Mouse (Mus musculus) lung, embryonic 15.5 days (tissue): ENCODE measurements around the gene Grm1. TPM values are rescaled to one million over a fixed set of nuclear protein-coding genes. Genes with fewer than 3 reads are reported as not detected.

Experiments
- ATAC-seq: fragments of 200-750 bp; cut with Nextera tagmentation; 2 replicates; pipeline ENCODE4 v1.8.0; 2017; ENCODE audit warnings: moderate number of reproducible peaks, borderline replicate concordance; ENCODE audit not compliant: low FRiP score, low TSS enrichment; ENCODE audit errors: extremely low read depth
- H3K27ac ChIP-seq: fragments of 300-500 bp; sonication (generic); 2 replicates; pipeline ENCODE4 v1.5.1; 2015; ENCODE audit warnings: moderate library complexity, mild to moderate bottlenecking, inconsistent platforms
- H3K27me3 ChIP-seq: fragments of 300-500 bp; sonication (generic); 2 replicates; pipeline ENCODE4 v1.6.1; 2015; ENCODE audit warnings: inconsistent platforms
- H3K36me3 ChIP-seq: fragments of 300-500 bp; sonication (generic); 2 replicates; pipeline ENCODE4 v1.6.1; 2015; ENCODE audit warnings: inconsistent platforms
- H3K4me1 ChIP-seq: fragments of 300-500 bp; sonication (generic); 2 replicates; pipeline ENCODE4 v1.6.1; 2015; ENCODE audit warnings: inconsistent platforms
- H3K4me2 ChIP-seq: fragments of 300-500 bp; sonication (generic); 2 replicates; pipeline ENCODE4 v1.6.1; 2015; ENCODE audit warnings: inconsistent platforms, mild to moderate bottlenecking, moderate library complexity
- H3K4me3 ChIP-seq: fragments of 300-500 bp; sonication (generic); 2 replicates; pipeline ENCODE4 v1.5.1; 2015; ENCODE audit warnings: mild to moderate bottlenecking, inconsistent platforms
- H3K9ac ChIP-seq: fragments of 300-500 bp; sonication (generic); 2 replicates; pipeline ENCODE4 v1.6.1; 2015; ENCODE audit warnings: inconsistent platforms
- H3K9me3 ChIP-seq: fragments of 300-500 bp; sonication (generic); 2 replicates; pipeline ENCODE4 v1.6.1; 2016; ENCODE audit warnings: inconsistent platforms
- WGBS: fragments of 180-500 bp; shearing (Covaris S2); methylation state at CpG from one replicate; pipeline ENCODE4 v1.1.7; 2015; 5-methylcytosine and 5-hydroxymethylcytosine counted together
- polyA plus RNA-seq: library from polyadenylated mRNA; unstranded; fragments of >200 nt; fragmentation: Nextera tagmentation; extraction: Ambion mirVana; gene quantifications from 2 replicates; pipeline ENCODE4 v1.2.1, GENCODE M21; 2015

Gene Grm1
- polyA plus RNA-seq, 1 experiment from 2014 or later, result not detected

GRCm38 (mm10) chr10:10866278-10866677 lies 215.9 kb downstream of the Grm1 start:
- H3K36me3 ChIP-seq, result no peaks in the 10 kb centered on the region
- no peaks in the 10 kb centered on the region for H3K27me3 ChIP-seq
- no peaks in the 10 kb centered on the region for H3K9me3 ChIP-seq
- H3K9ac ChIP-seq, result no peak overlapping the region
- 90% methylated on average over 2 of the region's 2 CpGs for WGBS
- ATAC-seq, result no peak
- no peaks in the 10 kb centered on the region for H3K4me1 ChIP-seq
- H3K4me3 ChIP-seq, result no peak overlapping the region
- H3K4me2 ChIP-seq, result no peak overlapping the region
- H3K27ac ChIP-seq, result no peak overlapping the region

GRCm38 (mm10) chr10:10864759-10865158 lies 217.4 kb downstream of the Grm1 start:
- 34% methylated on average over 5 of the region's 5 CpGs for WGBS
- ATAC-seq, result no peak

GRCm38 (mm10) chr10:10847376-10848286 lies 234.5 kb downstream of the Grm1 start:
- Histone ChIP-seq H3K9me3 (no peaks in the 10 kb centered on the region), H3K4me2 (no peak overlapping the region), H3K9ac (no peak overlapping the region), H3K4me3 (no peak overlapping the region), H3K4me1 (no peaks in the 10 kb centered on the region), H3K27me3 (no peaks in the 10 kb centered on the region), H3K27ac (no peak overlapping the region), H3K36me3 (no peaks in the 10 kb centered on the region)
- ATAC-seq, result no peak
- 67% methylated on average over 7 of the region's 7 CpGs for WGBS

More at GRCm38 (mm10) chr10:10864759-10865158, 217.4 kb downstream of the Grm1 start:
- Histone ChIP-seq H3K9me3 (no peaks in the 10 kb centered on the region), H3K36me3 (no peaks in the 10 kb centered on the region), H3K4me2 (no peak overlapping the region), H3K9ac (no peak overlapping the region), H3K27me3 (no peaks in the 10 kb centered on the region), H3K4me1 (no peaks in the 10 kb centered on the region), H3K27ac (no peak overlapping the region), H3K4me3 (no peak overlapping the region)

- Histone ChIP-seq H3K36me3 (no peaks in the 10 kb centered on the region), H3K4me3 (no peak overlapping the region), H3K9ac (no peak overlapping the region), H3K27ac (no peak overlapping the region), H3K4me1 (no peaks in the 10 kb centered on the region), H3K4me2 (no peak overlapping the region), H3K9me3 (no peaks in the 10 kb centered on the region), H3K27me3 (no peaks in the 10 kb centered on the region)
- WGBS, result 73% methylated on average over 5 of the region's 5 CpGs
- ATAC-seq, result no peak
Measured at GRCm38 (mm10) chr10:10845059-10845685, 237.0 kb downstream of the Grm1 start.

GRCm38 (mm10) chr10:10835406-10835805 lies 246.8 kb downstream of the Grm1 start:
- no peak overlapping the region for H3K4me3 ChIP-seq
- H3K36me3 ChIP-seq, result no peaks in the 10 kb centered on the region
- H3K9ac ChIP-seq, result no peak overlapping the region
- H3K4me2 ChIP-seq, result no peak overlapping the region
- H3K27ac ChIP-seq, result no peak overlapping the region
- ATAC-seq, result no peak
- H3K4me1 ChIP-seq, result no peaks in the 10 kb centered on the region
- H3K27me3 ChIP-seq, result no peaks in the 10 kb centered on the region
- no peaks in the 10 kb centered on the region for H3K9me3 ChIP-seq

- Histone ChIP-seq H3K4me2 (no peak overlapping the region), H3K4me1 (no peaks in the 10 kb centered on the region), H3K27ac (no peak overlapping the region), H3K27me3 (no peaks in the 10 kb centered on the region), H3K4me3 (no peak overlapping the region), H3K36me3 (no peaks in the 10 kb centered on the region), H3K9me3 (no peaks in the 10 kb centered on the region), H3K9ac (no peak overlapping the region)
- 64% methylated on average over 3 of the region's 3 CpGs for WGBS
- ATAC-seq, result no peak
Measured at GRCm38 (mm10) chr10:10834828-10835227, 247.3 kb downstream of the Grm1 start.

GRCm38 (mm10) chr10:10831141-10831540 lies 251.0 kb downstream of the Grm1 start:
- no peak overlapping the region for H3K9ac ChIP-seq
- H3K27ac ChIP-seq, result no peak overlapping the region
- H3K9me3 ChIP-seq, result no peaks in the 10 kb centered on the region
- no peak overlapping the region for H3K4me2 ChIP-seq
- WGBS, result 65% methylated on average over 1 of the region's 1 CpGs
- H3K27me3 ChIP-seq, result no peaks in the 10 kb centered on the region
- H3K36me3 ChIP-seq, result no peaks in the 10 kb centered on the region
- ATAC-seq, result no peak
- H3K4me1 ChIP-seq, result no peaks in the 10 kb centered on the region
- H3K4me3 ChIP-seq, result no peak overlapping the region

GRCm38 (mm10) chr10:10827308-10827707 lies 254.8 kb downstream of the Grm1 start:
- Histone ChIP-seq H3K36me3 (no peaks in the 10 kb centered on the region), H3K27ac (no peak overlapping the region), H3K27me3 (no peaks in the 10 kb centered on the region), H3K4me1 (no peaks in the 10 kb centered on the region), H3K4me3 (no peak overlapping the region), H3K9me3 (no peaks in the 10 kb centered on the region), H3K9ac (no peak overlapping the region), H3K4me2 (no peak overlapping the region)
- WGBS, result 61% methylated on average over 1 of the region's 1 CpGs
- ATAC-seq, result no peak

GRCm38 (mm10) chr10:10818061-10818460 lies 264.1 kb downstream of the Grm1 start:
- Histone ChIP-seq H3K4me3 (no peak overlapping the region), H3K27ac (no peak overlapping the region), H3K4me2 (no peak overlapping the region), H3K27me3 (no peaks in the 10 kb centered on the region), H3K4me1 (peaks cover 4% of the 10 kb centered on the region; the same call in 1 of the 2 replicates), H3K36me3 (no peaks in the 10 kb centered on the region), H3K9ac (no peak overlapping the region), H3K9me3 (no peaks in the 10 kb centered on the region)
- ATAC-seq, result no peak
- 65% methylated on average over 2 of the region's 2 CpGs for WGBS

GRCm38 (mm10) chr10:10814631-10815216 lies 267.4 kb downstream of the Grm1 start:
- Histone ChIP-seq H3K9ac (no peak overlapping the region), H3K4me1 (peaks cover 10% of the 10 kb centered on the region; the same call in 1 of the 2 replicates), H3K36me3 (no peaks in the 10 kb centered on the region), H3K27me3 (no peaks in the 10 kb centered on the region), H3K27ac (0 out of 2 replicates have a peak overlapping the region, but pooled peaks have one; percentile 47), H3K4me2 (no peak overlapping the region), H3K9me3 (no peaks in the 10 kb centered on the region), H3K4me3 (no peak overlapping the region)
- 31% methylated on average over 2 of the region's 2 CpGs for WGBS
- ATAC-seq, result peak; percentile 90

GRCm38 (mm10) chr10:10812750-10813711 lies 269.1 kb downstream of the Grm1 start:
- Histone ChIP-seq H3K4me2 (no peak overlapping the region), H3K27ac (peak overlapping the region; percentile 20; the same call in 1 of the 2 replicates), H3K9me3 (no peaks in the 10 kb centered on the region), H3K27me3 (no peaks in the 10 kb centered on the region), H3K36me3 (no peaks in the 10 kb centered on the region), H3K9ac (no peak overlapping the region), H3K4me1 (peaks cover 10% of the 10 kb centered on the region; the same call in 1 of the 2 replicates), H3K4me3 (no peak overlapping the region)
- 30% methylated on average over 5 of the region's 5 CpGs for WGBS
- ATAC-seq, result peak; percentile 60; the same call in 1 of the 2 replicates
